Mouse (Mus musculus) thymus, adult 2 months (tissue): ENCODE data around the gene Ms4a2. TPM values are rescaled to one million over a fixed set of nuclear protein-coding genes. Genes with fewer than 3 reads are reported as not detected.

ENCODE experiments used
- DNase-seq: peaks from one replicate; pipeline ENCODE4 v3.0.0; 2021
- H3K27ac ChIP-seq: fragments of 200-500 bp; 2 replicates; pipeline ENCODE4 v1.5.1; 2012; ENCODE audit warnings: low read length, control low read depth; ENCODE audit not compliant: control insufficient read depth, insufficient read depth
- H3K27me3 ChIP-seq: fragments of 200-500 bp; 2 replicates; pipeline ENCODE4 v1.6.1; 2012; ENCODE audit warnings: mild to moderate bottlenecking, low read length, moderate library complexity, mixed read lengths; ENCODE audit not compliant: control insufficient read depth, insufficient read depth
- H3K36me3 ChIP-seq: fragments of 200-500 bp; 2 replicates; pipeline ENCODE4 v1.6.1; 2012; ENCODE audit warnings: mild to moderate bottlenecking, low read length, moderate library complexity; ENCODE audit not compliant: control insufficient read depth, insufficient read depth
- H3K4me1 ChIP-seq: fragments of 200-500 bp; replicated peaks from 2 replicates; pipeline ENCODE4 v1.6.1; 2012; ENCODE audit warnings: low read length; ENCODE audit not compliant: control insufficient read depth, insufficient read depth
- H3K4me3 ChIP-seq: fragments of 200-500 bp; 2 replicates; pipeline ENCODE4 v1.5.1; 2012; ENCODE audit warnings: mild to moderate bottlenecking, low read length, control low read depth, moderate library complexity; ENCODE audit not compliant: control insufficient read depth, insufficient read depth
- CTCF ChIP-seq: fragments of 200-500 bp; IDR thresholded peaks from 2 replicates; pipeline ENCODE4 v1.5.1; 2012; ENCODE audit warnings: mild to moderate bottlenecking, control low read depth, low read length, moderate library complexity, borderline replicate concordance; ENCODE audit not compliant: control insufficient read depth, poor library complexity, insufficient read depth; ENCODE audit errors: extremely low read depth
- POLR2A ChIP-seq: fragments of 200-500 bp; IDR thresholded peaks from 2 replicates; pipeline ENCODE4 v1.6.1; 2012; ENCODE audit warnings: mild to moderate bottlenecking, low read length, control low read depth, moderate library complexity; ENCODE audit not compliant: control insufficient read depth, poor library complexity, insufficient read depth; ENCODE audit errors: extremely low read depth
- WGBS: fragments of 180-500 bp; shearing (Covaris S2); methylation state at CpG from one replicate; pipeline ENCODE4 v1.1.7; 2018; 5-methylcytosine and 5-hydroxymethylcytosine counted together
- polyA plus RNA-seq: library from polyadenylated mRNA; depleted of rRNA; stranded (reverse); fragments of >200 nt; gene quantifications from 2 replicates; pipeline ENCODE4 v1.2.3, GENCODE M21; 2012

Gene Ms4a2
- polyA plus RNA-seq, 1 experiment, result not detected

DNA sequence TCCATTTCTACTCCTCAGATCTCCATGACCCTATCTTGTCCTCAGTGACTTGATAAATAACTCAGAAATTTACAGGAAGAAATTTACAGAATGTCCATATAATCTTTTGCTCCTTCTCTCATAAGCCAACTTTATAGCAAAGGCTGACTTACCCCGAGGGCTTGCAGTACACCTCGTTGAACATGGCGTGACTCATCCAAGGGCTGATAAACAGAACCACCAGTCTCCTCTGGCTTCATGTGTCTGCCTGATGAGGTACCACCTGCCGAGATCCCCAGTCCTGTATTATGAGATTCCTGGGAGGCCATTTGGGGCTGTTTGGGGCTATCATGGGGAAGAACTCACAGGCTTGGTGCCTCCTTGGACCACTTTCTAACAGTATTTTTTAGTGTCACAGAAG, 15.5 kb upstream of the Ms4a2 start:
- Histone ChIP-seq H3K4me1 (no peaks in the 10 kb centered on the region), H3K27me3 (no peaks in the 10 kb centered on the region), H3K27ac (no peak overlapping the region), H3K4me3 (no peak overlapping the region), H3K36me3 (no peaks in the 10 kb centered on the region)
- no peak for TF ChIP-seq CTCF
- no peak for TF ChIP-seq POLR2A
- 88% methylated on average over 4 of the region's 4 CpGs for WGBS
- no peak for DNase-seq

DNA sequence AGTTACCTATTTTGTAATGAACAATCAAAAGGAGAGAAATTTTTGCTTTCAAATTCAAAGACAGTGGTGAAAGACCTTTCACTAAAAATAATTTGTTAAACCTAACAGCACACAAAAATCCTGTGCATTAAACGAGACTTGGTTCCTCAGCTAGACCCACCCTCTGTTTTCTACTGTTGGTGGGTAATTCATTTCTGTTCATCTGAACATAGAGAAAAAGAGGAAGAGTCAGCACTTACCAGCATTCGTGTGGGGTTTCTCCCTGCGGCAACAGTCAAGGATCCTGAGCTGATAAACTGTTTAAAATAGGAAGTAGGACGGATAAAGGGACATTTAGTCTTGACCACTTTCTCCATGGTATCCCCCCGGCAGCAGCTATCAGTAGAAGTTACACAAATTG, 12.1 kb upstream of the Ms4a2 start:
- H3K27me3 ChIP-seq, result no peaks in the 10 kb centered on the region
- H3K4me1 ChIP-seq, result no peaks in the 10 kb centered on the region
- WGBS, result 21% methylated on average over 5 of the region's 5 CpGs
- TF ChIP-seq CTCF (no peak), POLR2A (no peak)
- H3K4me3 ChIP-seq, result no peak overlapping the region
- no peak overlapping the region for H3K27ac ChIP-seq
- no peak for DNase-seq
- no peaks in the 10 kb centered on the region for H3K36me3 ChIP-seq

DNA sequence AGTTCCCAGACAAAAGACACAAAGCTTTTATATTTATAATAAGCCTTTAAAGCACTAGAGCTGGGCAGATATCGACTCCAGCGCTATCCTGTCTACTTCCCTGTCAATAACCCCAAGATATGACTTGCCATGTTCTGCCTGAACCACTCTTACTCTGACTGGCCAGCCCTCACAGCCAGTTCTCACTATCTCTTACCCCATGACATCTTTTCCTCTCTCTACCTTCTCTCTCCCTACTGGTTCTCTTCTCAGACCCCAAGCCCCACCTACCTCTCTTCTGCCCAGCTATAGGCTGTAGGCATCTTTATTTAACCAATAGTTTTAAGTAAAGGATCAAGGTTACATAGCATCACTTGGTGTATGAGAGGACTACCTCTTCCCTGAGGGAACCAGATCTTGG, 10.8 kb upstream of the Ms4a2 start:
- Histone ChIP-seq H3K36me3 (no peaks in the 10 kb centered on the region), H3K27me3 (no peaks in the 10 kb centered on the region), H3K27ac (no peak overlapping the region), H3K4me3 (no peak overlapping the region), H3K4me1 (no peaks in the 10 kb centered on the region)
- TF ChIP-seq CTCF, result no peak
- TF ChIP-seq POLR2A, result no peak
- 88% methylated on average over 2 of the region's 2 CpGs for WGBS
- no peak for DNase-seq

DNA sequence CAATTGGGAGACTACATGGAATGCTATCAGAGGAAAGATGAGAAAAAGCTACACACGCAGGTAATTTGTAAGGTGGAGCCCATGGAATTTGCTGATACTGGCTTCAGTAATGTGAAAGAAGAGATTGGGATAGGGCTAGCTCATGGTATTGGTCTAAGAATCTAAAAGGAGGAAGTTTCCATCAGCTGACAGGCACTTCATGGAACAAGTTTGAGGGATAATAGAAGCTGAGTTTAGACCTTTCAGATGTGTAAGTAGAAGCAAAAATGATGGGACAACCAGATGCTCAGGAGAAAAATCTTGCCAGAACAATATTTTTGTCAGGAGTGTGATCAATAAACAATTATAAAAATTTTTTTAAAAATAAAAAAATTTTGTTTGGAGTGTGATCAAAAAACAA, 10.2 kb upstream of the Ms4a2 start:
- WGBS, result 100% methylated on average over 1 of the region's 1 CpGs
- Histone ChIP-seq H3K4me3 (no peak overlapping the region), H3K36me3 (no peaks in the 10 kb centered on the region), H3K27me3 (no peaks in the 10 kb centered on the region), H3K4me1 (no peaks in the 10 kb centered on the region), H3K27ac (no peak overlapping the region)
- DNase-seq, result no peak
- TF ChIP-seq CTCF (no peak), POLR2A (no peak)

DNA sequence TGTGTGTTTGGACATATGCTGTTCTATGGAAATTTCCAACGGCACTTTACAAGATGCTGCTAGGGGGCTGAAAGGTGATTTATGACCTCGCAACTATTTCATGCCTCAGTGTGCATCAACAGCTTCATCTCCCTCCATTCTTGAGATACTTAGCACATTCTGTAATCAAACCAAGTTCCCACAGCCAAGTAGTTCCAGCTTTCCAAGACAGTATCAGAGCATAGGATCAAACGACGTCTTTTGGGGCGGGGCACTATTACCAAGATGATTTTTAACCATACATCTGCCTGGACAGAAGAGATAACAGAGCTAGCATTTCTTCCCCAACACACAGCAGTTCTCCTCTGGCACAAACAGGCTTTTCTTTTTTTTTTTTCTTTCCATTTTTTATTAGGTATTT, 1.7 kb upstream of the Ms4a2 start:
- Histone ChIP-seq H3K36me3 (no peaks in the 10 kb centered on the region), H3K4me1 (no peaks in the 10 kb centered on the region), H3K4me3 (no peak overlapping the region), H3K27ac (no peak overlapping the region), H3K27me3 (no peaks in the 10 kb centered on the region)
- TF ChIP-seq POLR2A, result no peak
- no peak for TF ChIP-seq CTCF
- WGBS, result 94% methylated on average over 5 of the region's 5 CpGs
- DNase-seq, result no peak

DNA sequence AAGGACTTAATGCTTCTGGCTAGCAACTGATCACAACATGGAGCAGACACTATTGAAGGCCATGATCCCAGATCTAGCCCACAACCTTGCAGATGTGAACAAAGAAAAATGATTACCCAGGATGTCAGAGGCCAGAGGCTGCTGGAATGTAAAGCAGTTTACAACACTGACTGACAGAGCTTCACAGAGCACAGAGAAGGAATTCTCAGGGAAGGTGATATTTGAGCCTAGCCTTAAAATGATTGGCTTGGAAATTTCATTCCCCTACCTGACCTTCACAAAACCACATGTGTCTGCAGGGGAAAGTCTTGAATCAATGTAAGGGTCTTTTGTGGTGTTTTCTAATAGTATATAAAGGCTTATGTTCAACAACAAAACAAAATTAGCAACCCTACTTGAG, 1.3 kb upstream of the Ms4a2 start:
- no peak for DNase-seq
- TF ChIP-seq POLR2A (no peak), CTCF (no peak)
- no peaks in the 10 kb centered on the region for H3K4me1 ChIP-seq
- H3K27me3 ChIP-seq, result no peaks in the 10 kb centered on the region
- H3K4me3 ChIP-seq, result no peak overlapping the region
- H3K27ac ChIP-seq, result no peak overlapping the region
- no peaks in the 10 kb centered on the region for H3K36me3 ChIP-seq

DNA sequence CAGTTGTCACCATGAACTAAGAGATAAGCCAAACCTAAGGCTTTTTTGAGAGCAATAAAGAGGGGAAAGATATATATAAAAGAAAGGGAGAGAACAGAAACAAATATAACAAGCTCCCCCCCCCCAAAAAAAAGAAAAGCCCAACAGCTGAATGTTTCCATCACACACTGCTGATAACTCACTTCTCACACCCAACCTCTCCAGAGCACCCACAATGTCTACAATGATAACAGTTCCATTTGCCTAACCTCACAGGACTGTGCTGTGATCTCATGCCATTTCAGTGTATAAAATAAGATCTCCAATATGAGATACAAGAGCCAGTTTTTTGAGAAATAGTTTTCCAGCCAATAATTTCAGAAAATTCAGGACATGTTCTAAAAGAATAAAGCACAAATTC, 5.5 kb downstream of the Ms4a2 start:
- Histone ChIP-seq H3K27ac (no peak overlapping the region), H3K4me3 (no peak overlapping the region), H3K27me3 (no peaks in the 10 kb centered on the region), H3K36me3 (no peaks in the 10 kb centered on the region), H3K4me1 (no peaks in the 10 kb centered on the region)
- DNase-seq, result no peak
- TF ChIP-seq CTCF, result no peak
- TF ChIP-seq POLR2A, result no peak
